Mouse (Mus musculus) liver, adult (tissue): Measurements from ENCODE around the gene Eno4.

Experiments used
- GATA4 ChIP-seq: IDR thresholded peaks from 2 replicates; pipeline ENCODE4 v1.6.1; 2014; ENCODE audit warnings: mild to moderate bottlenecking, low read length; ENCODE audit not compliant: insufficient replicate concordance

Gene Eno4

GRCm38 (mm10) chr19:58952236-58952635, 9.0 kb downstream of the Eno4 start:
- no peak for TF ChIP-seq GATA4

- no peak for TF ChIP-seq GATA4
These were observed 11.6 kb downstream of the Eno4 start for GRCm38 (mm10) chr19:58954779-58955178.

- no peak for TF ChIP-seq GATA4
These were observed 19.8 kb downstream of the Eno4 start for GRCm38 (mm10) chr19:58963011-58963410.

GRCm38 (mm10) chr19:58968731-58969506, 25.7 kb downstream of the Eno4 start:
- TF ChIP-seq GATA4, result no peak

- TF ChIP-seq GATA4, result no peak
These were observed 27.6 kb downstream of the Eno4 start for GRCm38 (mm10) chr19:58970826-58971225.

- TF ChIP-seq GATA4, result no peak
These were observed 30.9 kb downstream of the Eno4 start for GRCm38 (mm10) chr19:58974126-58974525.

GRCm38 (mm10) chr19:58975216-58975863, 32.1 kb downstream of the Eno4 start:
- no peak for TF ChIP-seq GATA4

- no peak for TF ChIP-seq GATA4
These were observed 35.4 kb downstream of the Eno4 start for GRCm38 (mm10) chr19:58978401-58979171.

- TF ChIP-seq GATA4, result no peak
These were observed 36.3 kb downstream of the Eno4 start for GRCm38 (mm10) chr19:58979436-58980055.

GRCm38 (mm10) chr19:58980056-58980440, 36.8 kb downstream of the Eno4 start:
- no peak for TF ChIP-seq GATA4

- TF ChIP-seq GATA4, result no peak
These were observed 38.3 kb downstream of the Eno4 start for GRCm38 (mm10) chr19:58981571-58981970.

GRCm38 (mm10) chr19:59002827-59003226, 59.6 kb downstream of the Eno4 start:
- no peak for TF ChIP-seq GATA4

GRCm38 (mm10) chr19:59006577-59007340, 63.5 kb downstream of the Eno4 start:
- TF ChIP-seq GATA4, result no peak

GRCm38 (mm10) chr19:59010802-59011201, 67.6 kb downstream of the Eno4 start:
- no peak for TF ChIP-seq GATA4
